Mouse (Mus musculus) cerebellum, adult 9-11 months (tissue): ENCODE measurements around the gene Camta1.
"Not testable (repeated sequence)": the region's sequence is repeated elsewhere in the genome, so short reads cannot be mapped to it uniquely, and the experiment has no call there.

Experiments
- DNase-seq: peaks from one replicate; pipeline ENCODE4 v3.0.0; 2022

Camta1 gene

DNA sequence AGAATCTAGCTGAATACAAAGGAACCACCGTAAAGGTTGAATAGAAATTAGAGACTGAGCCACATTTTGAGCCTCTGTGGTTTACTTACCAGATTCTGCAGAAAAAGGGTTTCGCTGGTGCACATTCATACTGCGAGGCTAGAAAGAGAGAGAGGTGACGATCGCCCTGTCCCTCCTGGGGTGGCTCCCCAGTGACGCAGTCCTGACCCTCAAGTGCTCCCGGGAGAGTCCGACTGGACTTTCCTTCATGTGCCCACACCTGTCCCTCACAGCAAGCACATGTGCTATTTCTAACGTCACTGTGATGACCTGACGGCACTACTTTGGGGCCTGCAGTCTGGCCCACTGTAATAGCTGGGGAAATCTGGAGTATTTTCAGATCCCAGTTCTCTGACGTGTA, 823.9 kb downstream of the Camta1 start:
- DNase-seq, result no peak

DNA sequence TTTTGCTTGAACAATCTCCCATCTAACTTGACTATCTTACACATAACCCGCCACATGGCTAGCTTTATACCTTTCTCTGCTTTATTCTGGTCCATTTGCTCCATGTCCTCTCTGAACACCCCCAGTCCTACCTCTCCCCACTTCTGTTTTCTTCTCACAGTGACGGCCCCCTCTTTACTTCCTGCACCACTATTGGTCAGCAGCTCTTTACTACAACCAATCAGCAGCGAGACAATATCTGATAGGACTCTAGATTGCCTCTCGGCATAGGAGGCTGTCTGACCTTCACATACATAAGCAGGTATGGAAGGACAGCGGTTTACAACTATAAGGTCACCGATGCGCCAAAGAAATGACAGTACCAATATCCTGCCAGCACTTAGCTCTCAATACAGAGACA, 825.2 kb downstream of the Camta1 start:
- DNase-seq, result no peak

DNA sequence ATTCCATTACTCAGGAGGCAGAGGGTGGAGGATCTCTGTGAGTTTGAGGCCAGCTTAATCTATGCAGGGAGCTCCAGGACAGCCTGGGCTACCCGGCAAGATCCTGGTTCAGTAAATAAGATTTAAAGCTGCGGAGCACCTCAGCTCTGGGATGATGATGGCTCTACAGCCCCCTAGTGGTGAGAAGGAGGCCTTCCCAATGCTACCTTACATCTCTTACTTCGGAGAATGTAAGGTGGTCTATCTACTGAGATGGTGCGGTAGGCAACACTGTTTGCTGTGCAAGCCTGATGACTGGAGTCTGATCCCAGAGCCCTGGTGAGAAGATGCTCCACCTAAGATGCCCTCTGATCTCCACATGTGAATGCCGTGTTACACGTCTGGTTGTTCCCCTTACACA, 834.7 kb downstream of the Camta1 start:
- peak; percentile 35 for DNase-seq

DNA sequence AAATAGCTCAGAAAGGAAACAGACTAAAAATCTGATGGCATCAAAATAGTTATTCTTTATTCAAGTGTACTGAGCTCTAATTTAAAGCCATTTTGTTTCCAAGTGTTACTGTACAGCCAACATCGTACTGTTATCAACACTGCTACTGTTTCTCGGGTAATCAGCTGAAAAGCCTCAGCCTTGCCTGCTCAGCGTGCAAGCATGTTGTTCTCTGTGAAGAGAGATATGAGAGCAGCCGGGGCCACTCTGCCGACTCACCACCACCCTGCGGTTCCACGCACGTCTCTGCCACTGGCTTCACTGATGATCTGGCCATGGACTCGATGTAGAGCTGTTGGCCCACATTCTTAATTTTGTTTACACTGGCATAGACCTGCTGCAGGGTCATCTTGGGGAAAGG, 837.5 kb downstream of the Camta1 start:
- DNase-seq, result no peak

DNA sequence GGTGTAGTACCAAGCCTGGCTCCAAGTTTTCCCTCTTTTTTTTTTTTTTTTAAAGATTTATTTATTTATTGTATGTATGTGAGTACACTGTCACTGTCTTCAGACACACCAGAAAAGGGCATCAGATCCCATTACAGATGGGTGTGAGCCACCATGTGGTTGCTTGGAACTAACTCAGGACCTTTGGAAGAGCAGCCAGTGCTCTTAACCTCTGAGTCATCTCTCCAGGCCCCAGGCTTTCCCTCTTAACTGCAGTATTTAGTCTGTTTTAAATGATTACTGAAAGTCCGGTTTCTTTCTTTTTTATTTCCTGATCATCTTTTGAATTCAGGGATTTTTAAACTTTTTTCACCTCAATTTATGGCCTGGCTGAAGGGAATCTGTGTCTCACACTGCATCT, 844.3 kb downstream of the Camta1 start:
- DNase-seq, result not testable (repeated sequence)

DNA sequence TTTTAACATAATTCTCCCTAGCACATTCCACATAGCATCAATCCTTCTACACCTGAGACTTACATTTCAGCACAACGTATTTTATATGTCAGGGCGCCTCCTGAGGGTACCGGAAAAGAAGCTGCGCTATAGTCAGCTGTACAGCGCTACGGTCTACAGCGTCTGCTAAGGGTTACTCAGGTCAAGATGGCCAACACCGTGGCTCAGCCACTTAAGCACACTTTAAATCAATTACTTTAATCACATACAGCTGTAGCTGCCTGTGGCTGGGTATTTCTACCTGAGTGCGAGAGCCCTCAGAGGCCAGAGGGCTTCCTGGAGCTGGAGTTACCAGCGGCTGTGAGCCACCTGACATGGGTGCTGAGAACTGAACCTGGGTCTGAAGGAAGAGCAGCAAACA, 845.7 kb downstream of the Camta1 start:
- no peak for DNase-seq

DNA sequence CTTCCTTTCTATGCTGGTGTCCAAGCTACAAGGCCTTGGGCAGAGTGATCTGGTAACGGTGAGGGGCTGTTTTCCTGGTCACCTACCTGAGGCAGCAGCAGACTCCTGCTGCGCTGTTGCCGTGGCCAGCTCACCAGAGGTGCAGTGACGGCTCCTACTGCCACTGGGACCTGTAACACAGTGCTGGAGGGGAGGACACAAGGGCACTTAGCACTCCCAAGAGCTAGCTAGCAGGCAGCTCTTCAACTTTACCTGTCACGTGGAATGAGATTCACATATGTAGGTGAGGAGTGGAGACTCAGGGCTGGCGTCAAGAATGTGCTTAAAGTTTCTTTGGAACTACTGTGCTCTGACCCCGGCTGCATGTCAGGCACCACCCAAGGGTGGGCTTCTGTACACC, 851.4 kb downstream of the Camta1 start:
- no peak for DNase-seq

DNA sequence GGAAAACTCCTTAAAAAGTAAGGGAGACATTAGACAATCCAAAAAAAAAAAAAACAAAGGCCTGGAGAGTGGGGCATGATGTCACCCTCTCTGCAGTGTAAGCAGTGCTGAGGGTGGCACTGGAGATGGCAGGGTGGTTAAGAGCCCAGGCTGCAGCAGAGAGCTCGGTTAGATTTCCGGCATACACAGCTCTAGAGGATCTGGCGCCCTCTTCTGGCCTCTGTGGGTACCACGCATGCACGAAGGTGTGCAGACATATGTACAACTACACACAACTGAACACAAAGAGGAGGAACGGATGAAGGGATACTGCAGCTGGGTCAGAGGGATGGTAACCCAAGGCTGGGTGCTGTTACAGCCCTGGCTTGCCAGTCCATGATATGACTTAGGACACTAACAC, 854.7 kb downstream of the Camta1 start:
- DNase-seq, result no peak

DNA sequence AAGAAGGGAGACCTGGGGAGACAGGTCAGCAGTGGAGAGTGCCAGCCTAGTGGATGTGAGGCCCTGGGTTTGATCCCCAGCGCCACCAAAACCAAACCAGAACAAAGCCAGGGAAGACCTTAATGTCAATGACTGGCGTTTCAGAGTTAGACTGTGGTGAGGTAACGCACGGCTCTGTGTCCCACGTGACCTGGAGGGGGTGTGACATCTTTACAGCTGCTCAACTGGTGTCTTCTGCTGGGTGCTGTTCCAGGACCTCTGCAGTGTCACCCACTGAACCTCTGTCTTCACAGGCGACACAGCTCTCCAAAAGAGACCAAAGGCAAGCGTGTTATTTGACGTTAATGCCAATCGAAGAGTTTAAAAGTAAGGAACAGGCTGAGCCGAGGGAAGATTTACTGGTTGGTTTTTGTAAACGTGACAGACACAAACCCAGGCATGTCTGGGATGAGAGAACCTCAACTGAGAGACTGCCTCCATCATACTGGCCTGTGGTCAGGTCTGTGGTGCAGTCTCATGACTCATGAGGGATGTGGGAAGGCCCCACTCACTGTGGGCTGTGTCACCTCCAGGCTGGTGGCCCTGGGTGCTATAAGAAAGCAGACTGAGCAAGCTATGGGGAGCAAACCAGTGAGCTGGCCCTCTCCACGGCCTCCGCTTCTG, 855.9 kb downstream of the Camta1 start:
- DNase-seq, result no peak

DNA sequence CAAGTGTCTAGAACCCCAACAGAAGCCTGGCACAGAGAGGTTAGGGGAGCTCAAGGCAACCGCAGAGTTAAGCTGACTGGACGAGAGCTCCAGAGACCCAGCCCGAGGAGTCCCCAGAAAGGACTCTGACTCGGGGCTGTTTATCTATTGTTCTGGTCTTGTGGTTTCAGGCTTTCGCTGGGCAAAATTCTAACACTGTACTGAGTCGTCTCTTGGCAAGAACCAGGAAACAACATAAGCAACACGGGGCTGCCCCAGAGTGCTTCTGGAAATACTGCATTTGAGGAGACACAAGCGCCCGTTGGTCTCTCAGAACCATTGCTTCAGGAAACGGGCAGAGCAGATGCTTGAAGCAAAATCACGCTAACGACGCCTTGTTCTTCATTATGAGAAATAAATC, 860.3 kb downstream of the Camta1 start:
- no peak for DNase-seq

DNA sequence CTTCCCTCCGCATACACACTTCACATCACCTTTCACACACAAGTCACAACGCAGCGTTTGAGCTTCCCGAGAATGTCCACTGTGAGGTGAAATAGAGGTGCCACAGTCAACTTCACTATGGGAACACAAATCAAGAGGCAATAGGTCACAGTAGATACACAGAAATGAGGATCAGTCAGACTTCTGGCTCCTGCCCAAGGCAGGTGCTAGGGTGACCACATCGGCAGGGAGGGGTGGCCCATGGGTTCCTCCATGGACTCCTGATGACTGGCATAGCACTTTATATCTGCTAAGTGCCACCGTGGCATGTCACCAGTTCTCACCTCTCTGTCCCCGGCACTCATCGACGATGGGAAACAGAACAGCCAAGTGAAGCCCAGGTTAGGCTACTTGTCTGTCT, 863.0 kb downstream of the Camta1 start:
- DNase-seq, result no peak

DNA sequence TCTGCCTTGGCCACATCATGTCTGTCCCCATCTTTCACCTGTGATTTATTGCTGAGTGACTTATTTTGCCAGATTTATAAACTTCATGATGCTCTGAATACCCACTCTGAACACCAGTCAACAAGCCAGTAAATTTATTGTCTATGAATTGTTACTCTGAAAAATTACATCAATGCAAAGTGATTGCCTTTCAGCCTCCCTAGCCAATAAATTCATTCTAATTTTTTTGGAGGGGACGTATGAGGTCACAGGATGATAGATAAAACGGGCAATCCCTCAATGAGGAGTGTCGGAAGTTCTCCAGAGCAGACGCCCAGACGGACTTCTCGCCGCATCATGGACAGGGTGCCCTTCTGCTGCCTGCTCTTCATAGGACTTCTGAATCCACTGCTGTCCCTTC, 864.9 kb downstream of the Camta1 start, which contains the start of gene Uts2:
TSS of gene Uts2 (plus strand) at position 301 of the 400 bp plus-strand sequence.
- no peak for DNase-seq

DNA sequence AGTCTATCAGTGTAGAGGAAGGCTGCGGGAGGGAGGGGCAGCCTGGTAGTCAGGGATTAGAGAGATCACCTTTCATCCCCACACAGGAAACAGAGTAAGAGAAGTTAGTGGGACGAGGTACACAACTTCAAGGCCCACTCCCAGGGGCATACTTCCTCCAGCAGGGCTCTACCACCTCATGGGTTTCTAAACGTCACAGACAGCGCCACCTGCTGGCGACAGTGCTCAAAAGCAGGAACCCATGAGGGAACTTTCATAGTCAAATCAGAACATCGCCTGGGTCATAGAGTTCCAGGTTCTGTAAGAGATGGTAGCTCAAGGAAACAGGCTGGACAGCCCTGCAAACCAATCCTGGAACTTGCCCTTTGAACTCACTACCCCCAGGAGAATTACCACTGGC, 871.5 kb downstream of the Camta1 start:
- DNase-seq, result no peak

DNA sequence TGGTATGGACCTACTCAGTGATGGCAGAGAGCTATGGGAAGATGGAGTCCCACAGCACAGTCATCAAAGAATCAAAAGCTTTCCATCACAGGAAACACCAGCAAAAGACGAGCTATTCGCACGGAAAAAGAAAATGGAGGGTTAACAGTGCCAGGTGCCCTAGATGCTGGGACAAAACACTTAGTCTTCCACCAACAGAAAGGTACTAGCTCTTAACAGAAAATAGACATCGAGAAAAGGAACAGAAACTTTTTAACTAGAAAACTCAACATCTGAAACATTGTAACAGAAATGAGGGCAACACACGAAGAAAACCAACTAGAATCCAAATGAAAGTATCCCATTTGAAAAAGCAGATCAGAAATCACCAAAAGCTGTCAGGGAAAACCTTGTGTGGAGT, 881.5 kb downstream of the Camta1 start:
- DNase-seq, result no peak

DNA sequence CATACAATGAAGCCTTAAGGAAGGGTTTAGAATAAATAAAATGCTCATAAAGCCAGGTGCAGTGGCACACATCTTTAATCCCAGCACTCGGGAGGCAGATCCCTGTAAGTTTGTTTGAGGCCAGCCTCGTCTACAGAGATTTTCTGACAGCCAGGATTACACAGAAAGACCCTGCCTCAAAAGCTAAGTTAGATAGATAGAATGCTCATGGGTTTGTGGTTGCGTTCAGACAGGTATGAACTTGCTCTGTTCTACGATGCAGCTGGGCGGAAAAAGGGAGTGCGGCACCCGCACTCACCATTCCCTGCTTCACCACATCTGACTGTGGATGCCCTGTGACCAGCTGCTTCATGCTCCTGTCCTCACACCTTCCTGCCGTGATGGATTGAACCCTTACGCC, 882.2 kb downstream of the Camta1 start:
- DNase-seq, result no peak

DNA sequence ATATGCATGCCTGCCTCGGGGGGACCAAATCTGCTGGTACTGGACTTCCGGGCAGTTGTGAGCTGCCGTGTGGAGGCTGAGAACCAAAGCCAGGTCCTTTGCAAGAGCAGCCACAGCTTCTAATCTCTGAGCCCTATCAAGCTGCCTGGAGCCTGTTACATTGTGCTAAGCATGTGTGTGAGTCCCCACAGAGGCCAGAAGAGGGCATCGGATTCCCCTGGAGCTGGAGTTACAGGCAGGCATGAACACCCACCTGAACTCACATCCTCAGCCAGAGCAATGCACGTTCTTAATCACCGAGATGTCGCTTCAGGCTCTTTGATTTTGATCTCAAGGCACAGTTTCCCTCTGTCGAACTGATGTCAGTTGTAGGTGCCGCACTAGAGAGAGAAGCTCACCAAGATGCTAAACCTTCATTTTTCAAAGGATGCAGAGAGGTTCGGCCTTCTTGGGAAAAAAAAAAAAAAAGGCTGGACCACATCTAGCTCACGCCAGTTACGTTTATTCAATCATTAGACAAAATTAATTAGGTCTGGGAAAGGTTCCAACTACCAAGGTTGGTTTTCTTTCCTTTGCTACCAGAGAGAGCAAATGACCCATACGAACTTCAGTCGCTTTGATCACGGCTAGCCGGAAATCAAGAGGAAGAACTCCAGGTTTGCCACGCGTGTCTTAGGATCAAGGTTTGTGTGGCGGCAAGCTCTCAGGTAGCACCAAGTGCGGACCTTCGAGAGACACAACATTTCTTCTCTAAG, 883.3 kb downstream of the Camta1 start:
- no peak for DNase-seq

DNA sequence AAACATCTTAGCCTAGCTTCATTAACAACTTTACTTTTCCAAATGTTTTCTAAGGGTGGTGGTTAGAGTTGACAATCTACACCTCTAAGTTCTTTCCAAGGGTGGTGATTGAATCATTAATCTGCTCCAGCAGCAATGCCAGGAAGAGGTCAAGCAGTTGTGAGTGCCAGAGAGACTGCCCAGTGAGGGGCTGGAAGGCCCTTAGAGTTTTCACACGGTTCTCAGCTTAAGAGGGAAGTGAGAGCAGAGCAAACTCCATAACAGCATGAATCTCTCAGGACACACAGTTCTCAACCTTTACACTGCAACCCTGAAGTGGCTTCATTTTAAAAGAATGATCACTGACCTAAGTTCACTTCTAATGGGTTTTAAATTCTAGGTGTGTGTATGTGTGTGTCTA, 886.5 kb downstream of the Camta1 start:
- DNase-seq, result no peak

DNA sequence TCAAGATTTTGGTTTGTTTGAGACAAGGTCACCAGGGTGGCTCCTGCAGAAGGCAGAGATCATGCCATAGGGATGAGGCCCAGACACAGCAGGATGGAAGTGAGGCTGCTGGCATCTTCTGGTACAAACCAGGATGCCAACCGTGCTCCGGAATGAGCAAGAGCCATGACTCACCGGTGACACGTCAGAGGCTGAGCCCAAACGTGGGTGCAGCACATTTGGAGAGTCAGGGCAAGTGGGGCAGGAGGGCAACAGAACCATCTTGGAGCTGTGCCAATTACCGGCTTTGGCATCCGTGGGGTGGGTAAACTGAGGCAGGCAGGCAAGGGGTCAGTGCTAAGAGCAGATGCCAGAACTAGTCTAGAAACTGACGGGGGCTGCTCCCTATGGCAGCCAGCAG, 888.4 kb downstream of the Camta1 start:
- DNase-seq, result no peak

DNA sequence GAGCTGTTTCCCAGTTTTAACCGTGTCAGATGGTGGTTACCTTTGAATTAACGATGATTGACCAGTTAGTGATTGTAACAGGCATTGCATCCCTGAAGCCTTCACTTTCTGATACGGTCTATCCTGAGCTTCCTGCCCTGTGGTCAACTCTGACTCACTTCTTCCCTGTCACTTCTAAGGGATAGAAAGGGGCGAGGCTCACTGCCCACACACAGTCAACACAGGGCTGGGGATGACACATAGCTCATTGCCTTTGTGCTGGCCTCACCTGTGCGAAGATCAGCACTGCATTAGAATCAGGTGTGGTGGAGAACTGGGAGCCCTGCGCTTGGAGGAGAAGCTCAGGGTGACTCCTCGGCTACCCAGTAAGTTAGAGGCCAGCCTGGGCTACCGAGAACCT, 892.7 kb downstream of the Camta1 start:
- DNase-seq, result no peak

DNA sequence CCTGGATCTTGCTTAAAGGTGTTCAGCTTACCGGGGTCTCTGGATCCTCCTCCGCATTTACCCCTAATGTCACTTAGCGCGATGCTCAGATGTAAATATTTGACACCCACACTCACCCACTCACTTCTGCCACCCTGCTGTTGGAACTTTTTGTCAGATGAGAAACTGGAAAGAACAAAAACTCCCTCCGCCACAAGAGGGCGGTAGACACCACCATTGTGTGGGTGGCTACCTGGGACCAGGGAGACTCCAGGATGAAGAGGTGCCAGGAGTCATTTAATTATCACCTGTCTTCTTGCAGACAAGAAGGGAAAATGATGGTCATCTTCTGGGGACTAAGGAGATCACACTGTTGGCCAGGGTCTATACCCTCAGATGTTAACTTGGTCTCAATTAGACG, 895.1 kb downstream of the Camta1 start:
- DNase-seq, result peak; percentile 32

DNA sequence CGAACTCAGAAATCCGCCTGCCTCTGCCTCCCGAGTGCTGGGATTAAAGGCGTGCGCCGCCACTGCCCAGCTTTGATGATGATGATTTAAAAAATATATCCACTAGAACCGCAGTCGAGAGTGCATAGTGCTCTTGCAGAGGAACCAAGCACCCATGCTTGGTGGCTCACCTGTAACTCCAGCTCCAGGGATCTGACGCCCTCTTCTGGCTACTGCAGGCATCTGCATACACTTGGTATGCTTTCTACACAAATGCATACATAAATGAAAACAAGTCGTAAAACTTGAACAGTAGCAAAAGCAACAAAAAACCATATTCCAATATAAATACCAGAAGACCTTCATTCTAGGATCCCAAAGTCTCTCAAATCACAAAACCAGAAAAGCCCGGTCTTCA, 896.1 kb downstream of the Camta1 start:
- no peak for DNase-seq

DNA sequence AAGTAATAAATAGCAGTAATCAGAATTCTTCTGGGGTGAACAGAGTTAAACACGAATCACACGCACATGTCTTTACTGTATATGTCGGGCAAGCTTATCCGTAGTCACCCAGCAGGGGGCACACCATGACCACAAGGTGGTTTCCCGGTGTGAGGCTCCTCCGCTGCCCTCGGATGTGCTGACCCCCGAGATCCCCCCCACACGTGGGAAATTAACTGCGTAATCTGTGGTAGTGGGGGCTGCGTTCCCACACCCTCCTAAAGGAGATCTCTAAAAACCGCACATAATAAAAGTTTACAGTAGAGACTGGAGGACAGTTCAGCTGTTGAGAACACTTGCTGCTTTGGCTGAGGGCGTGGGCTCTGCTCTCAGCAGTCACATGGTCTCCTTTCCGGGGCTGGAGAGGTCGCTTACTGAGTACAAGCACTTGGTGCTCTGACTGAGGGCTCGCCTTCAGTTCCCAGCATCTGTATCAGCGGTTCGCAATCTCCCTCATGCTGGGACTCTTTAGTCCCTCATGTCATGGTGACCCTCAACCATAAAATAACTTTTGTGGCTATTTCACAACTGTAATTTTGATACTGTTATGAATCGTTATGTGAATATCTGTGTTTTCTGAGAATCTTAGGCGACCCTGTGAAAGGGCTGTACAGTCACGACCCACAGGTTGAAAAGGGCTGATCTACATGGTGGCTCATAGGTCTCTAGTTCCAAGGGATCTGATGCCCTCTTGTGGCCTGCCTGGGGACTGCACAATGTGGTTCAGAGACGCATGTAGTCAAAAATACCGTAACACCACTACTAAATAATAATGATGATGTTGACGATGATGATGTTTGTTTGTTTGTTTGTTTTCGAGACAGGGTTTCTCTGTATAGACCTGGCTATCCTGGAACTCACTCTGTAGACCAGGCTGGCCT, 896.8 kb downstream of the Camta1 start:
- DNase-seq, result peak; percentile 62

DNA sequence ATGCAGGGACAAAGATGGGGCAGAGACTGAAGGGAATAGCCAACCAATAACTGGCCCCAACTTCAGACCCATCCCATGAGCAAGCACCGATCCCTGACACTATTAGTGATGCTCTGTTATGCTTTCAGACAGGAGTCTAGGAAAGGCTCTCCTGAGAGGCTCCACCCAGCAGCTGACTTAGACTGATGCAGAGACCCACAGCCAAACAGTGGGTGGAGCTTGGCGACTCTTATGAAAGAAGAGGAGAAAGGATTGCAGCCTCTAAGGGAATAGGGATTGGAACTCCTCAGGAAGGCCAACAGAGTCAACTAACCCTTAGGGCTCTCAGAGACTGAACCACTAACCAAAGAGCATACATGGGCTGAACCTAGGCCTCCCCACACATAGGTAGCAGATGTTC, 898.0 kb downstream of the Camta1 start:
- no peak for DNase-seq

DNA sequence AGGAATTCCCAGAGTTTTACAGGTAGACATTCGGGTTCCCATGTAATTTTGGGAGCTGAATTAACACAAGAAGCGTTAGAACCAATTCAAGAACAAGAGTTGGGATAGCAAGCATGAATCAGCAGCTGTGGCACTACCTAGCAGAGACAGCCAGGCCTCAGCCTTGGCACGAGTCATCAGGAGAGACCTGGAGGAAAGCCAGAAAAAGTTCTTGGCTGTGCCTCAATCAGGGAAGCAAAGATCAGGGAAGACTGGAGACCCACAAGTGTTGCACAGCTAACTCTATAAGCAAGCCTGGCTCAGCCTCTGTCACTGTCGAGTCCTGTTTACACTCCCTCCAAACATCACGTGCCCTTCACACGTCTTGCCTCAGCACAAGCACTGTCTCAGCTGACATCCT, 899.4 kb downstream of the Camta1 start:
- DNase-seq, result no peak
